Mouse (Mus musculus) cerebral cortex, adult 2 months (tissue): ENCODE measurements around the gene Harbi1.

Experiments used
- WGBS: fragments of 180-500 bp; shearing (Covaris S2); methylation state at CpG from one replicate; pipeline ENCODE4 v1.1.7; 2018; 5-methylcytosine and 5-hydroxymethylcytosine counted together

Harbi1 gene

DNA sequence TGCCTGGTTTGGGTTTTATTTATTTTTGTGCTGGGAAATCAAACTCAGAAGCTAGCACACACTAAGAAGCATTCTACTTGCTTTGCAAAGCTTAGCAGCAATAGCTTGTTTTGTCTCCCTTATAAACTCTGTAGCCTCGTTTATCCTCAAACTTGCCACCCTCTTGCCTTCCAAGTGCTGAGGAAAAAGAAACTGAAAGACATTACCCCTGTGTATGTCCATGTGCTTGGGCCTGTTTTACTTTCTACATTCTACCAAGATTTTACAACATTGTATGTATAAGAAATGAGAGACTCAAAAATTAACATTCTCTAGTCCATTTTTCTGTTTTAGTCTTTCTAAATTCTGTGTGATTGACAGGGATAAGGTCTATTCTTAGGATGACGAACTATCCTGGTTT is 14.1 kb downstream of the Harbi1 start:
- 46% methylated on average over 2 of the region's 2 CpGs for WGBS

DNA sequence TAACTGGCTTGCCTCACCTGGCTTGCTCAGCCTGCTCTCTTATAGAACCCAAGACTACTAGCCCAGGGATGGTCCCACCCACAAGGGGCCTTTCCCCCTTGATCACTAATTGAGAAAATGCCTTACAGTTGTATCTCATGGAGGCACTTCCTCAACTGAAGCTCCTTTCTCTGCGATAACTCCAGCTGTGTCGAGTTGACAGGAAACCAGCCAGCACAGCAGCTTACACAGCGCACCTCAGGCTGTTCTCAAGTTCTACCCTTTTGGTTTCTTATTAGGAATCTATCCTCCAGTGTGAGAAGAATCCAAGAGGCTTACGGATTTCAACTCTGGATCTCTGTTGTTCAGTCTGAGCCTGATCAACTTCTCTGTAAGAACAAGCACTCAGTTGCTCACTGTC is 14.8 kb downstream of the Harbi1 start:
- WGBS, result 52% methylated on average over 4 of the region's 4 CpGs

DNA sequence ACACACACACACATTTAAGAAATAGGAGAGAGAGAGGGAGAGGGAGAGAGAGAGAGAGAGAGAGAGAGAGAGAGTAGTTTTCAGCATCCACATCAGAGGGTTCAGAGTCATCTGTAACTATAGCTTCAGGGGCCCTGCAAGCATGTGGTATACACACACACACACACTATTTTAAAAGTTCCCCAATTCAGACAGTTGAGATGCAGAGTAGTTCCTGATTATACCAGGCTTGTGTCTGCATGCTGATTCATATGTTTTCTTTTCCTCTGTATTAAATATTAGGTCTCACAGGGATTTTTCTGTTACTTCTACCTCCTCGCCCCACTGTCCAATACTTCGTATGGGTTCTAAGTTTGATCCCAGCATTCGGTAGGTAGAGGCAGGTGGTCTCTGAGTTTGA is 16.4 kb downstream of the Harbi1 start:
- 89% methylated on average over 3 of the region's 3 CpGs for WGBS

DNA sequence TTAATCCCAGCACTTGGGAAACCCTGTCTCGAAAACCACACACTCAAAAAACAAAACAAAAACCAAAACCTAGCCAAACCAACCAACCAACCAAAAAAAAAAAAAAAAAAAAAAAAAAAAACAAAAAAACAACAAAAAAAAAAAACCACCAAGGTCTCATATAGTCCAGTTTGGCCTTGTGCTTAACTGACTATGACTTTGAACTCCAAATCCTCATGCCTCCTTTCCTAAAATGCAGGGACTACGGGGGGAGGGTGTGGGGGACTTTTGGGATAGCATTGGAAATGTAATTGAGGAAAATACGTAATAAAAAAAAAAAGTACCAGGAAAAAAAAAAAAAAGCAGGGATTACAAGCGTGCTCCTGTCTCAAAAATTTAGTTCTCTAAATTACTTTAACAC is 18.9 kb downstream of the Harbi1 start:
- 14% methylated on average over 4 of the region's 4 CpGs for WGBS

DNA sequence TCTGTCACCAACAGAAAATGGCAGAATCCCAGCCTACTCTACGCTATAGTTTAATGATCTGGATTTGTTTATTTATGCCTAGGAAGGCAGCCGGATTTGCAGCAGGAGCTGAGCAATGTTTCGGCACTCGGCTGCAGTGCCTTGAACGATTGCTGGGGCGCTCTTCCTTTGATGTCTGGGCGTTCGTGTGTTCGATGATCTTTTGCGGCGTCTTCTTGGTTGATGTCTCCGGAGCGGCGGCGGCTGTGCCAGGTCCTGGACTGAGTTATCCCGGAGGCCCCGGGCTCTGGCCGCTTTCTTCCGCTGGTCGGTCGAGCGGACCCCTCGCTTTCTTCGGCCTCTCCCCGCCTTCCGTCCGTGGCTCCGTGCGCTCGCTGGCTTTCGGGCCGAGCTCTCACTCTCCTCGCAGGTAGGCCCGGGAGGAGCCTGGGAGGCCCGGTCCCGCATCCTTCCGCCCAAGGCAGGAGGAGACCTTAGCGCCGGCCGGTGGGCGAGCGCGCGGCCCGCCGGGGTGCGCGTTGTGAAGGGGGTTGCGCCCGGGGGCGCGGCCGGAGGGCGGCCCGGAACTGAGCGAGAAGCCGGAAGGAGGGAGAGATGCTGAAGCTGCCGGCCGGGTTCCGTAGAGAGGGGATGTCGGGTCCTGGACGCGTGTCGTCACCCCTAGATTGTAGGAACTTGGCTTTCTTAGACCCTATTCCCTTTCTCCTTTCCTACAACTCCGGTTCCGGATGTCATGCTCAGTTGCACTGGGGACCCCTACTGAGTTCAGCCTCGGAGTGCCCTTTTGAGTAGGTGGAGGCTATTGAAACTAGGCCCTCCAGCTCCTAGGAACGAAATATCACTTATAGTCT is 19.5 kb downstream of the Harbi1 start, which contains the start of gene Ambra1:
Gene Ambra1, plus strand, starts transcription at position 164 of the 851 bp plus-strand sequence.
- under 1% methylated on average over 67 of the region's 68 CpGs for WGBS

DNA sequence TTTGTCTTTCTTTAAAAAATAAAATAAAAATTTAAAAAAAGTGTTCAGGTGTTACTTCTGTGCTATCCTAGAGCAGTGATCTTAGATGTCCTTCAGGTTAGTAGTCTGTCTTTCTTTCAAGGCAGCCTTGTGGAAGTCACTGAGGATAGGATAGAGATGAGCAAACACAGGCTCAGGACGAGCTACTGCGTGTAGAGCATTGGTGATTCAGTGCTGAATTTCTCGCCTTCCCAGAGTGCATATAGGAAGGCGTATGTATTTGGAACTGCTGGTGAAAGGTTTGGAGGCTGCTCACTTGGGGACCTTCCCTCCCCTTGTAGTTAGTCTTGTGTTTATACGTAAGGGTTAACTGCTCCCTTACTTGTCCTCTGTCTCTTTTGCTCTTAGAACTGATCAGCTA is 24.6 kb downstream of the Harbi1 start:
- WGBS, result 79% methylated on average over 5 of the region's 5 CpGs

DNA sequence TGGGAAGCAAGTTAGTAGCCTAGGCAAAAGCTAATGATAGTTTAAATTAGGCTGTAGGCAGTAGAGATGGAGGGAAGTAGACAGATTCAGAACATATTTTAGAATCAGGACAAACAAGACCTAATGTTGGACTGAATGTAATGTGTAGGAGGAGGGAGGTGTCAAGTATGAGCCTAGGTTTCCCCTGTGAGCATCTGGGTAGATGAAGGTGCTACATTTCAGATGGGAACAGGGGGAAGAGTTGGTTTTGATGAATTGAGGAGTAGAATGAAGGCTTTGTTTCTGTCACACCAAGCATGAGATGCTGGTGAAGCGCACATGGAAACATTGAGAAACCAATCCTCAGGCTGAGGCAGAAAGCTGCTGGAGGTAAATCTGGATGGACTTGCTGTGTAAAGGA is 28.9 kb downstream of the Harbi1 start:
- WGBS, result 67% methylated on average over 1 of the region's 1 CpGs

DNA sequence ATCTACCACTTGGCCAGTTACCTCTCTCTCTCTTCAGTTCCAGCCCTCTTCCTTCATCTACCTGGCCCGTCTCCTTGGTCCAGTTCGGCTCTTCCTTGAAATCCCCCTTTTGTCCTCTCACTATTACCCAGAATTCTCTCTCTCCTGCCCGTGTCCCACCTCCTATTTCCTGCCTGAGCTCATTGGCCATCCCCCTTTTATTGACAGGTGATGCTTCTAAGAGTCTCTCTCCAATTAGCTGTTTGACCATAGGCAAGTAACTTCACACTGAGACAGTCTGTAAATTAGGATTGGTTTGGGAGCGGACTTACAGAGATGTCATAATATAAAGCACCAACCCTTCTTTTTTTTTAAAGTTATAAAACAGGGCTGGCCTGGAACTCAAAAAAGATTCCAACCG is 34.0 kb downstream of the Harbi1 start:
- WGBS, result 80% methylated on average over 5 of the region's 5 CpGs

DNA sequence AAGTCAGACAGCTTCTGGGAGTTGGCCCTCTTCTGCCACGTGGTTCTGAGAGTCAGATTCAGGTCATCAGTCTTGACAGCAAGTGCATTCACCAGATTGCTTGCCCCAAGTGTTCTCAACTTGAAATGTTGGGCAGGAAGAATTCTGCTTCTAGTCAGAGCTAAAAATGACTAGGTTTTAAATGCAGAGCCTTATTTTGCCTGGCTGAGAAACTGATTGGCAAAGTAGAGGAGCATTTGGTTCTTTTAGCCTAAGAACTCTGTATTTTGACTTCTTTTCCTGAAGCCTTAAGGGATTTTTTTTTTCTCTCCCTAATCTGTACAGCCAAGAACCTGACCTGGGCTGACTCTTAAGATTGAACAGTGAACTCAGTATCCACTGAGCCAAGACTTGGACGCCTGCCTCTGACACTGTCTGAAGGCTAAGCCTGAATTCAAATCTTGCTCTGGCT is 39.2 kb downstream of the Harbi1 start:
- 12% methylated on average over 2 of the region's 2 CpGs for WGBS
